Mouse (Mus musculus): ENCODE data around the gene Cd164. TPM values are rescaled to one million over a fixed set of nuclear protein-coding genes. Genes with fewer than 3 reads are reported as not detected.

Gene Cd164
- total RNA-seq, 2 experiments from 2014 or later = 182 to 197 TPM

DNA sequence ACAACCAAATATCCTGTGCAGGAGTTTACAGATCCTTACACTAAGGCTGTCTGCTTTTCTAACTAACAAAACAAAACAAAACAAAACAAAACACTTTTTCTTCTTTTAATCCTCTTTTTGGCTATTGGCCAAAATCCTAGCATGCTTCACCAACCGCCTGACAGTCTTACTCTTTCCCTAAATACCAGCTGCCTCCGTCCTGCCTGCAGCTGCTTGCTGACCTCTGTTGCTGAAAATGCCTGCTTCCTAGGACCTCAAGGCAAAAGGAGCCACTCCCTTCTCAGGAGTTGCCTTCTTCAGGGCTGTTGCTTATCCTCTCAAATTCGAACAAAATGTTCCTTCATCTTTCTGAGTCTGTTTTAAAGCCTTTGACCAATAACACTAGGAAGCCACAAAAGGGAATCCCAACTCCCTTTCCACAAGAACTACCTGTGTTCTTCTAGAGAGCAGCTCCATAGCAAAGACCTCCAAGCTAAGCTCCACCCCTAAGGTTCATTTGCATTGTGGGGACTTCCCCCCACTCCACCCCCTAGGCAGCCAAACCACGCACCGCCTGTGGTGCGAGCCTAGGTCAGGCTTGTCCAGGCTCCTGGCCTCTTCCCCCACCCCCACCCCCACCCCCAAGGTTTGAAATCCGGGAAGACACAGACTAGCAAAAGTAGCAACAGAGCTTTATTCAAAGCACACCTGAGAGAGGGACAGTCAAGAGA, 25.4 kb downstream of the Cd164 start:
- DNase-seq = no peak
- intact Hi-C loops (cut with DNase I) = no loop called here

DNA sequence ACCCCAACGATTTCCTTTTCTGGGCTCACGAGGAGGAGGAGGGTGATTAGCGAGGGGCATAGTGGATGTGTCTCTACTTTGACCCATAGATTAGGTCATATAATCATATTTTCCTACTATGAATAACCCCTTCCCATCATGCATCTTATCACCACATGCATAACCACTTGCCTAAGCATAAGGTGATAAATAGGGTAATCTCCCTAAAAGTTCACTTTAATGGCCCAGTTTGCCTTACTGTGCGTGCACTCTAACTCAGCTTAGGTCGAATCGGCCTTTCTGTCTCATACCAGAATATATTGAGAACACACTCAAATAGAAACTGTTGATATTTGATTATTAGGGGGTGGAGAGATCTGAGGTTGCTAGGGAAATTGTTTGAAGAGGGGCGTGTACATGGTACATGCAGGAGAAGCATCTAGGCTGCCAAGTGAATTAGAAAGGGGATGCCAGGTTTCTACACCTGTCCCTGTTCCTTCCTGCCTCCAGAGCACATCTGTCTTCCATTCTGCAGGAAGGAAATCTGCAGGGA, 26.1 kb downstream of the Cd164 start:
- intact Hi-C loops (cut with DNase I) = no loop called here
- DNase-seq = no peak

DNA sequence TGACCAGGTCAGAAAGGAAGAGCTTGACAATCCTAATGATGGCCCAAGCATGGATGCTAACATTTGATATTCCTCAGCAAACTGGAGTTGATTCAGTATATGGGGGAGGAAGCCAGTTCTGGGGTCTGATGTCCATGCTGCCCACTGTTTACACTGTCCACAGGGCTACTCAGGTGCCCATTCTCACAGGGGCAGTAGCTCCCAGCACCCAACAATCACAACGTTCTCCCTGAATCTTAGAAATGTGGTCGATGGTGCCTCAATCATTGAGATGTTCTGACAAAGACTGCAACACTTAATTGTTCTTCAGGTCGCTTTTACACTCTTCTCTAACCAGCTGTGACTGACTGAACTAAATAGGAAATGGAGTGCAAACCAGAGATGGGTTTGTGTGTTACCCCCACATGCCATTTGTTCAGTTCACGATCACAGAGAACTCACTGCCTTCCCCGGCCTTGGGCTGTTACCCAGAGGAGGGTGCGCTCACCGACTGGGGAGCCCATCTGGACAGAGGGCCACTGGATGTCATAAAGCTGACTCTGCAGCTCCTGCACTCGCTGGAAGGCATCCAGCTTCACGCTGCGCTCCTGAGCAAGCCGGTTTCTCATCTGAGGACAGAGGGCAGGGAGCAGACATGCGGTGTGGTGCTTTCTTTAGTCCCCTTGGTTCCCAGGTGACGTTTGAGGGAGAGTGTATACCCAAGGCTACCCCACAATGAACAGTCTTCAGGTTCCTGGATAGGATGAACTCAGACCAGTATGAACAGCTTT, 27.4 kb downstream of the Cd164 start:
- DNase-seq = no peak
- intact Hi-C loops (cut with DNase I) = no loop called here

DNA sequence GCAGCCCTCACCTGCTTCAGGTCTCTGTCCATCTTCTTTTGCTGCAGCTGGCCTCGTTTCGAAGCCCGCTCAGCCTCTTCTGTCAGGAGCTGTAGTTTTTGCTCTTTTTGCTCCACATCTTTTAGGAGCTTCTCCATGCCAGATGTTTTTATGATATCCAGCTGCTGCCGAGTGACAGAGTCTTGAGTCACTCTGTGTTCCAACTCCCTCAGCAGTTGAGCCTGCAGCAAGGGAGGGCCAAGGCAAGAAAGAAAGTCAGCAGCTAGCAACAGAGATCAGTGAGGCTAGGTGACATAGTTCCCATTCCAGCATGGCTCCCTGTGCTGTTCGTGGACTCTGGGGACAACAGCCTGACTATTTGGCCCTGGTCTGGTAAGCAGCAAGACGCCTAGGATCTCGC, 31.5 kb downstream of the Cd164 start:
- intact Hi-C loops (cut with DNase I) = no loop called here
- DNase-seq = peak; percentile 46 to 48

DNA sequence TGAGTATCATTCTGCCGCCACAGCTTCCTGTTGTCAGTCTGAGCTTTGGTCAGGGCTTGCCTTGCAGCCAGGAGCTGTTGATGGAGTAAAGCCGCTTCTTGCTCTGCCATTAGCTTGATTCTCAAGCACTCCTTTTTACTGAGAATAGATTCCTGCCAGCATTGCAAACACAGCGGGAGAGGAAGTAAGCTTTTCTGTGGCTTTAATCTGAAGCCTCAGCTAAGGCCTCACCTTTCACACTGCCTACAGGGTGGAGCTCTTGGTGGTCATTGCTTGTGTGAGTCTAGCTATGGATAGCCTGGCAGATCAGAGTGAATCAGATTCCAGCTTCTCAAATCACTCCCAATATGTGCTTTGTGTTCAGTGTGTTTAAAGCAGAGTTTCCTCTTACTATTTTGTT, 33.1 kb downstream of the Cd164 start:
- intact Hi-C loops (cut with DNase I) = no loop called here
- DNase-seq = no peak

DNA sequence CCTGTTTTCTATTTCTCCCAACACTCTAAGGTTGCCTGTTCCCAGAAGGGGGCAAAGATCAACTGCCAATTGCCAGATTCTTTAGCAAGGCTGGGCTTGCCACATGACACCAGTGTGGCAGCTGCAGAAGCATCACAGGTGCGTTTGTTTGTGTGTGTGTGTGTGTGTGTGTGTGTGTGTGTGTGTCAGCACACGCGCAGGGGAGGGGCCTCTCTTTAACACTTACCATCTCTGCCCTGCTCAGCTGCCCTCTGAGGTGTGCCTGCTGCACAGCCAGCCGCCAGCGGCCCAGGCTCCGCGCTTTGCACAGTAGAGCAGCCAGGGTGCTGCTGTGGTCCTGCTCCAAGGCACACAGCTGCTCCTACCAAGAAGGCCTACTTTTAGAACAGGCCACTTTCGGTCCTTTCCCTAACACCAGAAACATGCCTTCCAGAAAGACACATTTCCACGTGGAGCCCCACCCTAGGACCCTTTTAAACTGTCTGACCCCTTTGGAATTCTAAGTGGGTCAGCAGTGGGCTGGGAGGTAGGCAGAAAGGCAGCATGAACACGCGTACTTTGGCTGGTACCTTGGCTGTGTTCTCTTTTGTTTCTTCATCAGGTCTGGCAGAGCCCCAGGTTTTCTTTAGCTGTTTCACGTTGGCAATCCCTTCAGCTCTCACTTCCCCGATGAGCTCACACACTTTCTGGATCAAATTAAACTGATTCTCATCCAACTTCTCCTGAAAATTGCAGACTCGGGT, 33.8 kb downstream of the Cd164 start:
- intact Hi-C loops (cut with DNase I) = no loop called here
- DNase-seq = peak; percentile 53 to 70

DNA sequence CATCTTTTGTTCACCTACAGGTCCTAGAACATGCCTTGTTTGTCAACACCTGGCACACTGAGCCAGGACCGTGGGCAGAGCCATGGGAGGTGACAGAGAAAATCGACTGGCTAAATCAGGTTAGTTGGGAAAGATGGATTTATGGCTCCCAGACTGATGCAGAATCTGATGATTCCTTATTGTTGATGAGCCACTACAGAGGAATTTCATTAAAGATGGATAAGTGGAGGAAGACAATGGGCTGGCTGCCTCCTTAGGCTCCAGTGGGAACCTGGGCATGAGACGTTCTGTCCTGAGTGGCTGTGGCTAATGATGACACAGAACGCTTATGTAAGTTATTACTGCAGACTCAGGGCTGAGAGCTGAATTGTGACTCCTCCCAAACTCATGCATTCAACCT, 34.5 kb downstream of the Cd164 start:
- intact Hi-C loops (cut with DNase I) = no loop called here
- DNase-seq = no peak

DNA sequence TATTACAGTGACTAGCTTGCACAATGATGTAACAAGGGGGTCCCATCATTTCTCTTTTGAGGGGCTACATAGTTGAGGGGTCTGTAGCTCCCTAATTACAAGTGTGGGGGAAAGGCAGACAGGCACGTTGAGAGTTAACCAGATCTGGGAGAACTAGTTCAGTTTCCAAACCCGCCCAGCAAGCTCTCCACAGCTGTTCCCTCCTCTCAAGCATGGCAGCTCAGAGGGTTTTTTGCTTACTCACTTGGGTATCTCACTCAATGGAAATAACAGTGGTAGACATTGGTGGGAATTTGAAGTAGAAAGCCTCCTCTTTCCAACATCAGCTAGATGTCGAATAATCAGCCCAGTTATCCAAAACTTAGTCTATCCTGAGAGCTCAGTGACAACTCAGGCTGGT, 35.9 kb downstream of the Cd164 start:
- intact Hi-C loops (cut with DNase I) = no loop called here

DNA sequence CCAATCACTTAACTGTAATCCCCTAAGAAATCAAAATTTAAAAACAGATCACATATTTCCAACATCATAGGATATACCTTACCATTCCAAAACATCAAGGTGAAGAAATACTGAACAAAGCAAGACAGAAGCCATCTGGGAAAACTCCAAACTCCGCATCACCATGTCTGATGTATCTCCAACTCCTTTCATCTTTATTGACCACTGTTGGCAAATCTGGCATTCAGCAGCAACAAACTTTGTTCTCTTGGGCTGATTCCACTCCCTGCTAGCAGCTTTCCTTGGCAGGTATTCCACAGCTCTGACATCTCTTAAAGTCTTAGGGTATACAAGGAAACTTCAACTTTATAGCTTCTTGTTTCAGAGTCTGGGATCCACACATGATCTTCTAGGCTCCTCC, 39.2 kb downstream of the Cd164 start:
- intact Hi-C loops (cut with DNase I) = no loop called here
- DNase-seq = no peak

More for the DNA sequence above, 35.9 kb downstream of the Cd164 start:
- no peak for DNase-seq

DNA sequence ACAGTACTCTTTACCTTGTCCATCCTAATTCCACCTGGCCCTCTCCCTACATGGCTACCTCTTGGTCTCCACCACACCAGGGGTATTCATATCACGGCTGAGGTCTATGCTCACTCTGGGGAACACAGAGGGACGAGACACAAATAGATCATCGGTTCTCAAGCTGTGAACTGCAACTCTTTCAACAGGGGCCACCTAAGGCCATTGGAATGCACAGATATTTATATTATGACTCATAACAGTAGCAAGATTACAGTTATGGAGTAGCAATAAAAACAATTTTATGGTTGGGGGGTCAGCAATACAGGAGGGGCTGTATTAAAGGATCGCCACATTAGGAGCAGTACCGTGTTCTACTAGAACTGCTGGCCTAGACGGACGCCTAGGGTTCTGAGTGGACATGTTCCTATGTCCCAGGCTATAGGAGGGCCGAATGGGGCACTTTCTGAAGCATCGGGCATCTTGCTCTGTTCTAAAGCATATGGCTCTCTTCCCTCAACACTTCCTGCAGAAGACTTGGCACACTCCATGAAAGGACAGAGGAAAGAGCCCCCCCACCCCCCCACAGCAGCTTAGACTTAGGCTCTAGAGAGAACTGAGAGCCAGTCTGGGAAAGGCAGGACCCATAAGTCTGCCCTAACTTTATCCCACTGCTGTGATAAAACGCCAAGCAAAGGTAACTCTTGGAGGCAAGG, 42.6 kb downstream of the Cd164 start:
- no peak for DNase-seq
- intact Hi-C loops (cut with DNase I) = no loop called here

DNA sequence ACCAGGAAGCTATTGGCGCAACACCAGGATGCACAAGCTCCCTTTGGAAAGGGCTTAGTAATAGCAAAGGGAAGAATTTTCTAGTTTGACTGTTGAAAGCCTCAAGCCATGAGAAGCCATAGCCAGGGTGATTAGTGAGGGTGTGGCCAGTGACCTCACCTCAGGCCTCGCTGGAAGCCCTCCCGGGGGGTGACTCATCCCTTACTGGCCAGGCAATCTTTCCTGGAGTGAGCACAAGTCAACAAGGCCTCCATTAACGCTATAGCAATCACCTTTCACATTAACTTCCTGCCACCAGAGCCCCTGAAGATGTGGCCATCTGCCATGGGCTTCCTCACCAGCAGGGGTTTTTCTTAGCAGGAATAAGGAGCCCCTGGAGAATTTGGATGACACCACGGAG, 45.9 kb downstream of the Cd164 start:
- DNase-seq = peak; percentile 66 to 73
- intact Hi-C loops (cut with DNase I) = no loop called here

DNA sequence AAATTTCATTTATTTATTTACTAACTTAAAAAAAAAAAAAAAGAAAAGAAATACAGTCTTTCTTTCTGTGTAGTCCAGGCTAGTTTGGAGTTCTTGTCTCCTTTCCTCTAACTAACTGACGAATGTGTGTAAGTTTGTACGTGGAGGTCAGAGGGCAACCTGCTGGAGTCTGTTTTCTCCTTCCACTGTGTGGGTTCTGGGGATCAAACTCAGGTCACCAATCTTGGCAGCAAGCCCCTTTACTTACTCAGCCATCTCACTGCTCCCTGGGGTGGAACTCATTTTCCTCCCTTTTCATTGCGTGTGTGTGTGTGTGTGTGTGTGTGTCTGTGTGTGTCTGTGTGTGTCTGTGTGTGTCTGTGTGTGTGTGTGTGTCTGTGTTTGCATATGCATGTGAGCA, 49.1 kb downstream of the Cd164 start:
- intact Hi-C loops (cut with DNase I) = no loop called here
- no peak for DNase-seq

DNA sequence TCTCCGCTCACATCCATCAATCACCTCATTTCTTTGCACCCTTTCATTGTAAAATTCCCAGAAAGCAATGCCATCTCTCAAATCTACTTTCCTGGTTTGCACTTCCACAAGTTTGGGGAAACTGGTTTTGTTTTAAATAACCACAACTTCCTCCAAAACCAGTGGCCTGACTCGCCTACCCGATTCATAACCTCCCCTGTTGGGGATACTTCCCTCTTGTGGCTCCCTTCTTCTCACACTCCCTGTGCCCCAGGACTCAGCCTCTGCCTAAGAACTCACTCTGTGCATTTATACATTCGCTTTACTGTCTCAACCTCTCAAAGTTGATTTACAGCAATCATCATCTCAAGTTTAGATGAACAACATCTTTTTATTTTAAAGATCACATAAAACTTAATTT, 51.9 kb downstream of the Cd164 start:
- intact Hi-C loops (cut with DNase I) = no loop called here
- no peak for DNase-seq

DNA sequence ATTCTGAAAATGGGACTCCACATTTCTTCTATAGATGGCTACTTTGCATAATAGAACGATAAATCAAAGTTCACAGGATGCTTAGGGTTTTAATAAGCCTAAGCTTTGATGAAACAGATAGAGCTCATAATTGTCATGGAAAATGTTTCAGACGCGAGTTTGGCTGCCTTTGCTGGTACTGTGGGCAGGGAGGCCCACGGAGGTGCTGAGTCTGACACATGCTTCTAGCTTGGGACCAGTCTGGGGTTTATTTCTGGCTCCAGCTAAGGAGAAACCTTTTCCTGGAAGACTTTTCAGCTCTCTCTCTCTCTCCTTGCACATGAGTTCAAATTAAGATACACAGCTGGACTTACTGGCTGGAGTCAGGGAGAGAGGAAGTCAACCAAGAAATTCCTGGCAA, 53.1 kb downstream of the Cd164 start:
- DNase-seq = no peak
- intact Hi-C loops (cut with DNase I) = no loop called here

DNA sequence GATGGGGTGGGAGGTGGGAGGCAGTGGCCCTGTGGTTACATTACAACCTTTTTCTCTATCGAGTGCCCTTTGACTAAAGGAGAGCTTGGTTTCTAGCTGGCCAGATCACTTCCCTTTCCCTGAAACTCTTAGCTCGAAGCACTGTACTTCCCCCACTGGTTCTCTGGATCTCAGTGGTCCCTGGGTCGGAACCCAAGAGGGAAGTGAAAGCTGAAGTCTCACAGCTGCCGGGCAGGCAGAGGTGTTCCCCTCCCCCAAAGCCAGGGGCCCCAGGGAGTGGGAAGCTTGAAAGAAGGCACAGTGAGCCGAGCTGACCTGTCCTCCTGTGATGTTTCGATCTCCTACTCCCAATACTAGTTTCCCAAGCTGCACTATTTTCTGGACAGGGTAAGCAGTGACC, 54.0 kb downstream of the Cd164 start:
- intact Hi-C loops (cut with DNase I) = no loop called here
- peak; percentile 33 to 41 for DNase-seq

DNA sequence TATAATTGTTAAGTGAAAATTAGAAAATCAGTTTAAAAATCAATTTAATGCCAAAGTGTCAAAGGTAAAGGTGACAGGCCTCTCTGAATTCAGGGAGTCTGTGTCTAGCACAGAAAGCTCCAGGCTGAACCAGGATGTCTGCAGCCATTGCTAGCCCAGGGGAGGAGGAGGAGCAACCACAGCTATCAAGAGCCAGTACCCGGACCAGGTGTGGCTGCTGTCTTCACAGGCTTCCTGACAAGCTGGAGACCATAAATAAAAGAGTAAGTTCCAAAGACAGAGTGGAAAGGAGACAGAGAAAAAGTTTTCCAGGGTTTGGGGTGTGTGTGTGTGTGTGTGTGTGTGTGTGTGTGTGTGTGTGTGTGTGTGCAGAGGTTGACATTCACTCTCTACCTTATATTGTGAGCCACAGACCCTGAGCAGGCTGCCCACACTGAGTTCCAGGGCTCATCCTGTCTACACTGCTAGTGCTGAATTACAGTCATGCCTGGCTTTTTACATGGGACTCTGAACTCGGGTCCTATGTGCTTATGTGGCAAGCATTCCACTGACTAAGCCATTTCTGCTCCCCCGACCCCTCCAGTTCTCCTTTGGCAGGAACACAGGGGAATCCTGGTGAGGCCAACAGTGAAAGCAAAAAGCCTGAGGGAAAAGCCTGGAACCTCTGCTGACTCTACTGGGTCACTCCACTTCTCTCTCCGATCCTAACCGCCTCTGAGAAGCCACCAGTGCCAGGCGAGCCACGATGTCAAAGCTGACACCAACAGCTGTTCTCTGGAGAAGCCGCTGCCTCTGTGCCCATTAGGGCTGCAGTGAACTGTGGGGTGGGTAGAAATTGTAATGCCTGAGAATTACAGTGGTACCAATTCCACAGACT, 56.5 kb downstream of the Cd164 start:
- intact Hi-C loops (cut with DNase I) = no loop called here
- DNase-seq = no peak

DNA sequence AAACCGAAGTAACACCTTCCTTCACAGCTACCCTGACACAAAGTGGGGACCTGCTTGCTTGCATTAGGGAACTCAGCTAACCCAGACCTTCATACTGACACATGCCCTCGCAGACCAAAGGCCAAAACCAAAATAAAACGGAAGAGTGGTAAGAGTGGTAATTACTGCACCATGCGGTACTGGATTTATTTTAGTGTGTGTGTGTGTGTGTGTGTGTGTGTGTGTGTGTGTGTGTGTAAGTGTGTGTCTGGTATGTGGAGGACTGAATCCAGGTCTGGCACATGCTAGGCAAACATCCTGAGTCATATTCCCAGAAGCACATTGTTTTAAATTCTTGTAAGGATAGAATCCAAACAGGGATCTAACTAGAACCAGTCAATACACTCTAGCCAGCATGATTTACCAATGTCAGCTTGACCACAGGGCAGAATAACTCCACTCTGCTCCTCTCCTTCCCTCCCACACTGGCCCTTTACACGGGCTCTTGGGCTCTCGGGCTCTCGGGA, 57.2 kb downstream of the Cd164 start:
- intact Hi-C loops (cut with DNase I) = no loop called here

DNA sequence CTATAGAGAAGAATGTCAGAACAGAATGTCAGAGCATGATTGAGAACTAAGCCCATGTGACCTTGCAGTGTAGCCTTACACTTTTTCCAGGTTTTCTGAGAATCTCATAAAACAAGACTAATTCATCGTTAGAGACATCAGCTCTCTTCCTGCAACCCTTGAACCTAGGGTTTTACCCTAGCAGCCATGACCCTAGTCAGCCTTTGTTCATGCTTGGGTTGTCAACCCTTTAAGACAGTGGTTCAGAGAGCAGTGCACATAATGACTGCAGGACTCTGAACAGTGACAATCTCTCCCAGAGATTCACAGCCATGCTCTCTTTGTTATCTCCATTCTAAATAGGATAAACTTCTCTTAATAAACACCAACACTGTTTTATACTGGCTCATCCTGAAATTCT, 59.3 kb downstream of the Cd164 start:
- DNase-seq = no peak
- intact Hi-C loops (cut with DNase I) = no loop called here

More for the DNA sequence above, 57.2 kb downstream of the Cd164 start:
- no peak for DNase-seq

DNA sequence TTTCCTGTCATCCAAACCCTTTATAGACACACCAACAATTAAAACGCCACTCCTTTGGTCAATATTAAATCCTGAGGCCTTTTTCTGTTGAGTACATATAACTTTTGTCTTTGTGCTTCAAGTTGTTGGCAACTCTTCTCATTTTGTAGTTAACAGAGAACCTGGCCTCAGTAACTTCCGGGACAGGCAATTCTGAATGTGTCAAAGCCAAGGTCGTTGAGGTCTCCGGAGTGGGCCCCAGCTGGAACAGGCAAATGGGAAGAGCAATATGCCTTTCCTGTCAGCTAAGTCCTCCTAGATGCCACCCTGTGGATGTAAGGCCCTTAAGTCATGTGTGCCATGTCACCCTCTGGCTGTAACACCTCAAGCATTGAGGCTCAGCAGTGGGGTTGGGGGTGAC, 61.2 kb downstream of the Cd164 start:
- DNase-seq = no peak
- intact Hi-C loops (cut with DNase I) = no loop called here
